26 mouse cellular contexts compared by ENCODE assay signal in genomic region chr17:81797827-81798376, GRCm38 (mm10).
"Had no signal": no experiment of that assay in that cellular context is flagged by ENCODE, and none has a peak within 500 bp of the region (broad histone marks: within the 10 kb centered on the region; RNA-seq: fewer than 3 reads in every experiment).

No protein-coding gene starts in this region.

- H3K27me3 ChIP-seq: forebrain, embryonic 15.5 days; heart, embryonic 13.5 days; heart, embryonic 15.5 days; hindbrain, embryonic 12.5 days; intestine, embryonic 15.5 days; limb, embryonic 12.5 days had no signal

- H3K27ac ChIP-seq: forebrain, embryonic 15.5 days; heart, adult 2 months; heart, embryonic 13.5 days; heart, embryonic 15.5 days; hindbrain, embryonic 10.5 days; hindbrain, embryonic 12.5 days; hindbrain, embryonic 14.5 days; intestine, embryonic 15.5 days; layer of hippocampus, adult 2 months; left cerebral cortex, adult 2 months; limb, embryonic 10.5 days; limb, embryonic 12.5 days had no signal

- H3K9ac ChIP-seq: forebrain, embryonic 15.5 days; forebrain, postnatal 0 days; heart, embryonic 13.5 days; heart, embryonic 15.5 days; hindbrain, embryonic 12.5 days; hindbrain, embryonic 14.5 days; intestine, embryonic 15.5 days; limb, embryonic 12.5 days had no signal

- DNase-seq: forebrain, postnatal 0 days; gastrocnemius, postnatal 10 days; gastrocnemius, postnatal 25 days; heart, adult 2 months; heart, postnatal 14 days; heart, postnatal 4 days; kidney, adult 18-20 months; kidney, adult 8-10 months; kidney, postnatal 10 days; kidney, postnatal 25 days; kidney, postnatal 4 days had no signal

- H3K36me3 ChIP-seq: forebrain, embryonic 15.5 days; heart, embryonic 13.5 days; heart, embryonic 15.5 days; hindbrain, embryonic 10.5 days; hindbrain, embryonic 12.5 days; intestine, embryonic 15.5 days; limb, embryonic 10.5 days; limb, embryonic 12.5 days had no signal

- H3K4me1 ChIP-seq: forebrain, embryonic 15.5 days; heart, embryonic 13.5 days; heart, embryonic 15.5 days; hindbrain, embryonic 10.5 days; hindbrain, embryonic 12.5 days; intestine, embryonic 15.5 days; limb, embryonic 10.5 days; limb, embryonic 12.5 days had no signal

- H3K4me3 ChIP-seq: forebrain, embryonic 15.5 days; heart, adult 2 months; heart, embryonic 13.5 days; heart, embryonic 15.5 days; hindbrain, embryonic 10.5 days; hindbrain, embryonic 12.5 days; intestine, embryonic 15.5 days; layer of hippocampus, adult 2 months; left cerebral cortex, adult 2 months; limb, embryonic 10.5 days; limb, embryonic 12.5 days had no signal

- H3K9me3 ChIP-seq: forebrain, embryonic 15.5 days; heart, embryonic 15.5 days; hindbrain, embryonic 12.5 days; intestine, embryonic 15.5 days; limb, embryonic 10.5 days had no signal

- H3K4me2 ChIP-seq: forebrain, embryonic 15.5 days; heart, embryonic 11.5 days; heart, embryonic 13.5 days; heart, embryonic 15.5 days; hindbrain, embryonic 12.5 days; hindbrain, embryonic 14.5 days; intestine, embryonic 15.5 days; limb, embryonic 12.5 days had no signal

- ATAC-seq: forebrain, embryonic 15.5 days; forebrain, postnatal 0 days; hindbrain, embryonic 16.5 days; inflammation-experienced regulatory T-cells, adult 6 months; intestine, embryonic 15.5 days; intestine, postnatal 0 days had no signal
